Comparison of ENCODE assay signal across 8 mouse cellular contexts in the genomic region with DNA sequence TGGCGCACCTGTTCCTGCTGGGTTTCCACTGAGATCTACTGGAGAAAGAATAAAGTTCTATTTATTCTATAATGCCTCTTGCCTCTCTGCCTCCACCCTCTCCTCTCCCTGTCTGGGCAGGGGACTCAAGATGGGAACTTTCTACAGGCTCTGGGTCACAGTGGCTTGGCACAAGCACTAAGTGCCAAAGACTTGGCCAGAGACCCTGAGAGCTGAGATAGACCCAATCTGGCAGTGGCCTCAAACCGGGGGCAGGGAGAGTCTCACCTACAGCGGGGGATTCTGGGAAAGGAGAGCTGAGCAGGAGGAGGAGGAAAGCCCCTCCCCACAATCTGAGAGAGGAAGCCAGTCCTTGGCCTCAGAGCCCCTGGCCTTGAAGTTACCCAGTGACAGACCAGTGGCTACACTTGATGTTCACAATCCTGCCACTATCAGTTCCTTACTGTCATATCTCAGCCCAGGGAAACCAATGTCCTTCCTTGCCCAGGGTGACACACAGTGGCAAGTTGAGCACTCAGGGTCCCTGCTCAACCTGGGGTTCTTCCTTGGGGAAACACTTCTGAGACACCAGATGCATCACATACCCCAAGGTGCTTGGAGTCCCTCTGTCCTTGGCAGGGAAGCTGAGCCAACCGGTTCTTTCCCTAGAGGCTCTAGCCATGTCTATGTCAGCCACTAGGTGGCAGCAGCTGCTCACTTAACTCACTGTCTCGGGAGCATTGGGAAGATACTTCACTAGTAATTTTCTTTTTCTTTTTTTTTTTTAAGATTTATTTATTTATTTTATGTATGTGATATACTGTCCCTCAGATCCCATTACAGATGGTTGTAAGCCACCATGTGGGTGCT. TPM values are rescaled to one million over a fixed set of nuclear protein-coding genes. Genes with fewer than 3 reads are reported as not detected.
A peak's percentile ranks its signal among the peaks of the same experiment; 100 is the strongest.
DNase-seq lines count a peak whose midpoint lies in the region; ATAC-seq lines count a peak whose summit lies in the region.

No protein-coding gene starts in this region.

- no peak overlapping the region for H3K9ac ChIP-seq in neural tube, embryonic 15.5 days (replicated peaks)
- H3K9ac ChIP-seq in hindbrain, embryonic 11.5 days (ENCODE audit: low read depth, low read length), result no peak overlapping the region
- no peak overlapping the region for H3K9ac ChIP-seq in liver, embryonic 11.5 days (ENCODE audit: low read depth, low read length)

- H3K4me2 ChIP-seq in neural tube, embryonic 15.5 days, result no peak overlapping the region
- no peak overlapping the region for H3K4me2 ChIP-seq in hindbrain, embryonic 11.5 days (replicated peaks; ENCODE audit: low read depth, low read length)
- no peak overlapping the region for H3K4me2 ChIP-seq in liver, embryonic 11.5 days

- DNase-seq in neural tube, embryonic 10.5 days (ENCODE audit: extremely low spot score, low spot score), result peak; percentile 76
- peak; percentile 90 for DNase-seq in embryo, embryonic 10 days (ENCODE audit: low spot score)
- DNase-seq in hindbrain, embryonic 11.5 days (ENCODE audit: low spot score), result peak; percentile 85
- DNase-seq in liver, embryonic 11.5 days (ENCODE audit: low spot score), result peak; percentile 51
- DNase-seq in retina, embryonic 14.5 days (ENCODE audit: low spot score), result peak; percentile 91
- no peak for DNase-seq in yolk sac, embryonic 10.5 days (ENCODE audit: low spot score)

- H3K27me3 ChIP-seq in neural tube, embryonic 15.5 days (replicated peaks), result no peaks in the 10 kb centered on the region
- no peaks in the 10 kb centered on the region for H3K27me3 ChIP-seq in hindbrain, embryonic 11.5 days (ENCODE audit: control insufficient read depth, insufficient read depth, low read length)
- peaks cover 11% of the 10 kb centered on the region for H3K27me3 ChIP-seq in liver, embryonic 11.5 days (replicated peaks; ENCODE audit: control insufficient read depth, insufficient read depth, low read length)

- H3K4me1 ChIP-seq in neural tube, embryonic 15.5 days, result peaks cover 28% of the 10 kb centered on the region
- peaks cover 9% of the 10 kb centered on the region for H3K4me1 ChIP-seq in hindbrain, embryonic 11.5 days (replicated peaks; ENCODE audit: control insufficient read depth, insufficient read depth, low read length)
- peaks cover 16% of the 10 kb centered on the region for H3K4me1 ChIP-seq in liver, embryonic 11.5 days (replicated peaks; ENCODE audit: control insufficient read depth, insufficient read depth, low read length)

- H3K4me3 ChIP-seq in neural tube, embryonic 15.5 days (replicated peaks), result no peak overlapping the region
- no peak overlapping the region for H3K4me3 ChIP-seq in hindbrain, embryonic 11.5 days (ENCODE audit: low read depth, low read length)
- H3K4me3 ChIP-seq in liver, embryonic 11.5 days (ENCODE audit: low read depth, low read length), result no peak overlapping the region

- no peak overlapping the region for H3K27ac ChIP-seq in neural tube, embryonic 15.5 days (replicated peaks)
- no peak overlapping the region for H3K27ac ChIP-seq in hindbrain, embryonic 11.5 days (ENCODE audit: low read depth, low read length)
- H3K27ac ChIP-seq in liver, embryonic 11.5 days (ENCODE audit: low read depth, low read length), result no peak overlapping the region

- H3K9me3 ChIP-seq in neural tube, embryonic 15.5 days (replicated peaks), result no peaks in the 10 kb centered on the region
- H3K9me3 ChIP-seq in hindbrain, embryonic 11.5 days (ENCODE audit: control insufficient read depth, low read length), result no peaks in the 10 kb centered on the region
- H3K9me3 ChIP-seq in liver, embryonic 11.5 days (ENCODE audit: control insufficient read depth, low read length), result no peaks in the 10 kb centered on the region

- 50% methylated on average over 5 of the region's 5 CpGs for WGBS in neural tube, embryonic 15.5 days
- WGBS in hindbrain, embryonic 11.5 days, result 56% methylated on average over 5 of the region's 5 CpGs
- 42% methylated on average over 5 of the region's 5 CpGs for WGBS in liver, embryonic 11.5 days

- H3K36me3 ChIP-seq in neural tube, embryonic 15.5 days, result peaks cover 26% of the 10 kb centered on the region
- H3K36me3 ChIP-seq in hindbrain, embryonic 11.5 days (ENCODE audit: control insufficient read depth, insufficient read depth, low read length), result no peaks in the 10 kb centered on the region
- peaks cover 8% of the 10 kb centered on the region; the same call in 1 of the 2 replicates for H3K36me3 ChIP-seq in liver, embryonic 11.5 days (ENCODE audit: control insufficient read depth, insufficient read depth, low read length)

- ATAC-seq in neural tube, embryonic 15.5 days (ENCODE audit: low FRiP score), result no peak
- ATAC-seq in activated CD4-positive, CD25-positive, alpha-beta regulatory T cell, adult 4 months, result peak; percentile 53
- ATAC-seq in hindbrain, embryonic 11.5 days (ENCODE audit: low FRiP score), result no peak
- ATAC-seq in liver, embryonic 11.5 days (replicated peaks; ENCODE audit: low FRiP score), result no peak

RNA-seq across cellular contexts. Expression of a gene that starts 7.7 kb away (rescaled TPM):
- 2.2 and 3.0 TPM in 2 replicates for polyA plus RNA-seq in neural tube, embryonic 15.5 days (2015; fragmentation: Nextera tagmentation; extraction: Ambion mirVana)
- polyA plus RNA-seq in activated CD4-positive, CD25-positive, alpha-beta regulatory T cell, adult 4 months (2017; shearing (Covaris generic)), result under 1 TPM in 1 of 2 experiments, not detected in 1; 0.41 TPM
- polyA plus RNA-seq in hindbrain, embryonic 11.5 days (2014; fragmentation: Nextera tagmentation; extraction: Ambion mirVana), result 0.28 and 0.74 TPM in 2 replicates
- 0.21 and 0.22 TPM in 2 replicates for polyA plus RNA-seq in liver, embryonic 11.5 days (2014; fragmentation: Nextera tagmentation; extraction: Ambion mirVana)

RNA-seq across cellular contexts. Expression of a gene that starts 47.5 kb away (rescaled TPM):
- polyA plus RNA-seq in neural tube, embryonic 15.5 days (2015; fragmentation: Nextera tagmentation; extraction: Ambion mirVana), result 17.3 and 19.9 TPM in 2 replicates
- polyA plus RNA-seq in activated CD4-positive, CD25-positive, alpha-beta regulatory T cell, adult 4 months (2017; shearing (Covaris generic)), result 10 to 100 TPM in 1 of 2 experiments, 1 to 10 TPM in 1; 9.0 to 13.7 TPM
- 48.3 and 51.2 TPM in 2 replicates for polyA plus RNA-seq in hindbrain, embryonic 11.5 days (2014; fragmentation: Nextera tagmentation; extraction: Ambion mirVana)
- 18.6 and 20.1 TPM in 2 replicates for polyA plus RNA-seq in liver, embryonic 11.5 days (2014; fragmentation: Nextera tagmentation; extraction: Ambion mirVana)

RNA-seq across cellular contexts. Expression of a gene that starts 48.9 kb away (rescaled TPM):
- polyA plus RNA-seq in neural tube, embryonic 15.5 days (2015; fragmentation: Nextera tagmentation; extraction: Ambion mirVana), result 25.8 and 71.2 TPM in 2 replicates
- 100 to 1,000 TPM; 118 to 121 TPM for polyA plus RNA-seq in activated CD4-positive, CD25-positive, alpha-beta regulatory T cell, adult 4 months (2017; shearing (Covaris generic))
- polyA plus RNA-seq in hindbrain, embryonic 11.5 days (2014; fragmentation: Nextera tagmentation; extraction: Ambion mirVana), result 332 and 333 TPM in 2 replicates
- polyA plus RNA-seq in liver, embryonic 11.5 days (2014; fragmentation: Nextera tagmentation; extraction: Ambion mirVana), result 315 and 330 TPM in 2 replicates
